Mouse (Mus musculus) E14TG2a.4 (cell line): ENCODE data around the gene Gfra1.

Experiments
- CTCF ChIP-seq: conservative IDR thresholded peaks from 2 replicates; pipeline ENCODE4 v1.5.1; 2014; ENCODE audit warnings: low read length
- POU5F1 ChIP-seq: IDR thresholded peaks from 2 replicates; pipeline ENCODE4 v1.6.1; 2014; ENCODE audit warnings: low read length, borderline replicate concordance

DNA sequence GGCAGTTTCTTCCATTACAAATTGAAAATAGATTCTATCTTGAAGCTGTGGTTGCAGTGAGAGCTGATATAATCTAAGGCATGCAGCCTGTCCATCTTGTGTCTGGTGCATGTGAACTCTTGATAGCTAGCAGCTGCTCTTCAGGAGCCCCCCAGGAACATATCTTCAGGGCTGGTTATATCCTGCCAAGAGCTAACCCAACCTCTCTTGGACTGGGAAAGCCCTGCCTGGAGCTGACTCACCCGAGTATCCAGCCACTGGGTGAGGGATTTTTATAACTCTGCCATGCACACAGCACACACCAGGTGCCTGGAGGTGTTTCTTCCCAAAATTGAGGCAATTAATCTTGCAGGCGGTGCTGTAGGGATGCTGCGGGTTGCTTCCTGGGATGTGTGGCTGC lies 228.8 kb downstream of the Gfra1 start:
- TF ChIP-seq CTCF (no peak), POU5F1 (no peak)
